Mouse (Mus musculus) liver, adult 2 months (tissue): ENCODE results near the gene P3h4.
A peak's percentile ranks its signal among the peaks of the same experiment; 100 is the strongest.

ENCODE experiments used
- CTCF ChIP-seq: fragments of 200-500 bp; IDR thresholded peaks from 2 replicates; pipeline ENCODE4 v1.5.1; 2011; ENCODE audit warnings: low read depth, low read length, control low read depth
- POLR2A ChIP-seq: fragments of 200-500 bp; IDR thresholded peaks from 2 replicates; pipeline ENCODE4 v1.6.1; 2011; ENCODE audit warnings: low read length, control low read depth; ENCODE audit not compliant: insufficient read depth; ENCODE audit errors: extremely low read depth

- TF ChIP-seq CTCF (no peak), POLR2A (0 out of 2 replicates have a peak, but pooled peaks have one; percentile 24)
These were observed 26.3 kb upstream of the P3h4 start for GRCm38 (mm10) chr11:100440691-100441522.
